Mouse (Mus musculus) gastrocnemius, postnatal 36 days (tissue): ENCODE measurements around the gene Celf2. TPM values are rescaled to one million over a fixed set of nuclear protein-coding genes. Genes with fewer than 3 reads are reported as not detected.

ENCODE experiments used
- DNase-seq, 2 experiments: peaks; one replicate each; pipeline ENCODE4 v3.0.0; 2022
- intact Hi-C: fragments of 180-260 bp; cut with DNase I; formaldehyde crosslinking; loops from one replicate; pipeline ENCODE4 v1.15.1; 2025
- total RNA-seq, 2 experiments: library from RNA; stranded (reverse); gene quantifications; 2 replicates each; pipeline ENCODE4 v1.2.3; 2021

Gene Celf2
- total RNA-seq, 2 experiments from 2014 or later, result 59.7 to 65.3 TPM

- DNase-seq, result no peak
- intact Hi-C loops, result no loop called here
Measured at GRCm38 (mm10) chr2:7223538-7223937, 285.8 kb downstream of the Celf2 start.

- intact Hi-C loops, result no loop called here
- no peak for DNase-seq
Measured at GRCm38 (mm10) chr2:7222886-7223285, 286.5 kb downstream of the Celf2 start.

- no peak for DNase-seq
- intact Hi-C loops, result no loop called here
Measured at GRCm38 (mm10) chr2:7221856-7222255, 287.5 kb downstream of the Celf2 start.

- intact Hi-C loops, result no loop called here
- DNase-seq, result no peak
Measured at GRCm38 (mm10) chr2:7218101-7218500, 291.3 kb downstream of the Celf2 start.

- no peak for DNase-seq
- intact Hi-C loops, result no loop called here
Measured at GRCm38 (mm10) chr2:7207691-7208504, 301.5 kb downstream of the Celf2 start.

GRCm38 (mm10) chr2:7193413-7193812 is 315.9 kb downstream of the Celf2 start:
- intact Hi-C loops, result no loop called here
- DNase-seq, result no peak

GRCm38 (mm10) chr2:7179186-7179585 is 330.2 kb downstream of the Celf2 start:
- DNase-seq, result no peak
- intact Hi-C loops, result no loop called here

GRCm38 (mm10) chr2:7173271-7174064 is 335.9 kb downstream of the Celf2 start:
- no peak for DNase-seq
- intact Hi-C loops, result no loop called here

GRCm38 (mm10) chr2:7171087-7171696 is 338.2 kb downstream of the Celf2 start:
- DNase-seq, result no peak
- intact Hi-C loops, result no loop called here

- no peak for DNase-seq
- intact Hi-C loops, result no loop called here
Measured at GRCm38 (mm10) chr2:7165786-7166185, 343.6 kb downstream of the Celf2 start.

GRCm38 (mm10) chr2:7160108-7160507 is 349.3 kb downstream of the Celf2 start:
- intact Hi-C loops, result no loop called here
- DNase-seq, result no peak

GRCm38 (mm10) chr2:7147303-7147702 is 362.1 kb downstream of the Celf2 start:
- no peak for DNase-seq
- intact Hi-C loops, result no loop called here

- intact Hi-C loops, result no loop called here
- no peak for DNase-seq
Measured at GRCm38 (mm10) chr2:7145541-7146043, 363.8 kb downstream of the Celf2 start.

- intact Hi-C loops, result no loop called here
Measured at GRCm38 (mm10) chr2:7144871-7145270, 364.5 kb downstream of the Celf2 start.

GRCm38 (mm10) chr2:7123366-7123765 is 386.0 kb downstream of the Celf2 start:
- DNase-seq, result no peak
- intact Hi-C loops, result no loop called here

More at GRCm38 (mm10) chr2:7144871-7145270, 364.5 kb downstream of the Celf2 start:
- no peak for DNase-seq

GRCm38 (mm10) chr2:7115801-7116200 is 393.6 kb downstream of the Celf2 start:
- intact Hi-C loops, result no loop called here
- no peak for DNase-seq

- intact Hi-C loops, result no loop called here
- DNase-seq, result no peak
Measured at GRCm38 (mm10) chr2:7115161-7115560, 394.2 kb downstream of the Celf2 start.

GRCm38 (mm10) chr2:7113738-7114137 is 395.6 kb downstream of the Celf2 start:
- intact Hi-C loops, result no loop called here

GRCm38 (mm10) chr2:7112156-7112813 is 397.1 kb downstream of the Celf2 start:
- no peak for DNase-seq
- intact Hi-C loops, result no loop called here

More at GRCm38 (mm10) chr2:7113738-7114137, 395.6 kb downstream of the Celf2 start:
- no peak for DNase-seq

GRCm38 (mm10) chr2:7093414-7093813 is 415.9 kb downstream of the Celf2 start:
- intact Hi-C loops, result no loop called here
- DNase-seq, result no peak
